Mouse (Mus musculus) liver, adult 2 months (tissue): Measurements from ENCODE around the gene Ankrd6.

ENCODE experiments used
- CTCF ChIP-seq: fragments of 200-500 bp; IDR thresholded peaks from 2 replicates; pipeline ENCODE4 v1.5.1; 2011; ENCODE audit warnings: low read depth, low read length, control low read depth
- POLR2A ChIP-seq: fragments of 200-500 bp; IDR thresholded peaks from 2 replicates; pipeline ENCODE4 v1.6.1; 2011; ENCODE audit warnings: low read length, control low read depth; ENCODE audit not compliant: insufficient read depth; ENCODE audit errors: extremely low read depth

DNA sequence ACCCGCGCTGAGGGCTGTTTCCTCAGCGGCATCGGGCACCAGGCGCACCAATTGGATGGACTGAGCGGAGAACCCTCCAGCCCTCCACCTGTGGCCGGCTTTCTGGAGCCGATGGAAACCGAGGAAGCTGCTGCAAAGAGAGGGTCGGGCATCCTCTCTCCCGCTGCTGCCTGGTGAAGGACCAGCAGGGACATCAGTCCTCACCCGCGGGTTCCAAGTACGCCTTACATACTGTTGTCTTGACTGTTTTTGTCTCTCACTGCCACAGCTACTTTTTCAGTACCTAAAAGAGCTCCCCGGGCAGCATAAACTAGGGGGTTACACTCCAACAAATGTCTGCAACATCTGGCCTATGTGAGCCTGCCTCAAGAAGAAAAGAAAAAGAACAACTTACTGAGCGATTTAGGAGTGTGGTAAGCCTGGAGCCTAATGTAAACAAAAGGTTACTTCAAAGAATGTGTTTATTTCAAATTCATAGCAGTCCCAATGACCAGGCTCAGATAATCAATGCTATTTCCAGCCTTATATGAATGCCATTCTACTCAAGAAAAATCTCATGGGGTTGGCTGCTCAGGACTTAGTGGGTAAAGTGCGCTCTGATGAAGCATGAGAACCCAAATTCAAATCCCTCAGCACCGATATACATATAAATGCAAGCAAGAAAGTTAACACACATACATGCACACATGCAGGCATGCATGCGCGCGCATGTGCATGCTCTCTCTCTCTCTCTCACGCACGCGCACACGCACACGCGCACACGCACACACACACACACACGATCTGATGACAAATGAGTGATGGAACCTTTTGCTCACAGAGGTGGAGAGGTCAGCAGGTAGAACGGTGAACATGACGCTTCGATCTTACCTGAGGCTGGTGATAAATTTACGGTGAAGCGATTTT, 647 bp upstream of the Ankrd6 start:
- TF ChIP-seq POLR2A = no peak
- TF ChIP-seq CTCF = no peak
